ENCODE assay signal across 8 mouse cellular contexts in the genomic region with DNA sequence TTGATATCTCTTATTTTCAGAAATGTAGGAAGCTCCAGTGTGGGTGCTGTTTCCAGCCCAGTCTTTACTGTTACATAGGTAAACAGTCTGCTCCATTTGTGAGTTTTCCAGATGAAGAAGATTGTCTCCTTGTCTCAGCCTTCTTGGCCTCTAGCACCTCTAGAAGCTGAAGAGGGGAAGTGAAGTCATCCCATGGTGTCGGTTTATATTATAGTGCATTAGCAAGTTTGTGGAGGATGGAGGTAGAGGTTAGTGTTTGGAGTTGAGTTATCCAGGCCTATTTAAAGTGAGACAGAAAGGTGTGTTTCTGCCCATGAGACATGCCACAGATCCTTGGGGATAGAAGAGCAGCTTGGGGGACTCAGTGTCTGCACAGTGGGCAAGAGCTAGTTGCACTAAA. TPM values are rescaled to one million over a fixed set of nuclear protein-coding genes. Genes with fewer than 3 reads are reported as not detected.
DNase-seq lines count a peak whose midpoint lies in the region; ATAC-seq and TF ChIP-seq lines count a peak whose summit lies in the region.

No protein-coding gene starts in this region.

- peak overlapping the region; percentile 39 to 99 for H3K4me3 ChIP-seq in heart, embryonic 14.5 days (ENCODE audit: control insufficient read depth in 1 of 2, insufficient read depth in 1 of 2, low read depth in 1 of 2, low read length in 2 of 2)
- H3K4me3 ChIP-seq in G1E (ENCODE audit: low read depth, low read length) = peak overlapping the region; percentile 92
- H3K4me3 ChIP-seq in hindbrain, embryonic 13.5 days = peak overlapping the region; percentile 92
- peak overlapping the region; percentile 94 for H3K4me3 ChIP-seq in midbrain, embryonic 12.5 days

- peaks cover 21% of the 10 kb centered on the region for H3K36me3 ChIP-seq in heart, embryonic 14.5 days (ENCODE audit: control insufficient read depth, insufficient read depth, low read length)
- peaks cover 38% of the 10 kb centered on the region for H3K36me3 ChIP-seq in G1E (replicated peaks)
- H3K36me3 ChIP-seq in hindbrain, embryonic 13.5 days = peaks cover 17% of the 10 kb centered on the region
- H3K36me3 ChIP-seq in midbrain, embryonic 12.5 days = peaks cover 18% of the 10 kb centered on the region

- peak overlapping the region; percentile 61 for H3K4me2 ChIP-seq in heart, embryonic 14.5 days (ENCODE audit: low read length)
- peak overlapping the region; percentile 72 for H3K4me2 ChIP-seq in hindbrain, embryonic 13.5 days
- peak overlapping the region; percentile 63 for H3K4me2 ChIP-seq in midbrain, embryonic 12.5 days (replicated peaks)

- H3K9ac ChIP-seq in heart, embryonic 14.5 days (ENCODE audit: low read length) = peak overlapping the region; percentile 98
- H3K9ac ChIP-seq in hindbrain, embryonic 13.5 days = peak overlapping the region; percentile 64
- H3K9ac ChIP-seq in midbrain, embryonic 12.5 days (replicated peaks) = peak overlapping the region; percentile 90; the same call in 1 of the 2 replicates

- H3K9me3 ChIP-seq in heart, embryonic 14.5 days (ENCODE audit: control insufficient read depth, low read length) = no peaks in the 10 kb centered on the region
- H3K9me3 ChIP-seq in G1E (replicated peaks) = no peaks in the 10 kb centered on the region
- no peaks in the 10 kb centered on the region for H3K9me3 ChIP-seq in hindbrain, embryonic 13.5 days
- no peaks in the 10 kb centered on the region for H3K9me3 ChIP-seq in midbrain, embryonic 12.5 days

- intact Hi-C loops in heart, postnatal 25 days (cut with DNase I) = loop anchor here (5.0 kb wide), 1 partner anchor 66 kb away; no protein-coding TSS in a partner anchor

- no peak for TF ChIP-seq CTCF in G1E (IDR thresholded peaks at IDR 0.05; ENCODE audit: low read depth, low read length)

- peak overlapping the region; percentile 40 to 98; a peak in 3 of 4 replicates for H3K27ac ChIP-seq in heart, embryonic 14.5 days (replicated peaks in 1 of 2; ENCODE audit: control insufficient read depth in 1 of 2, insufficient read depth in 1 of 2, low read depth in 2 of 2, low read length in 2 of 2)
- no peak overlapping the region for H3K27ac ChIP-seq in hindbrain, embryonic 13.5 days
- H3K27ac ChIP-seq in midbrain, embryonic 12.5 days (replicated peaks) = no peak overlapping the region

- peaks cover 2 to 14% of the 10 kb centered on the region in 2 experiments for H3K4me1 ChIP-seq in heart, embryonic 14.5 days (ENCODE audit: control insufficient read depth in 2 of 2, insufficient read depth in 2 of 2, low read length in 2 of 2)
- H3K4me1 ChIP-seq in G1E (ENCODE audit: insufficient read depth, low read depth, low read length) = peaks cover 37% of the 10 kb centered on the region
- peaks cover 28% of the 10 kb centered on the region for H3K4me1 ChIP-seq in hindbrain, embryonic 13.5 days (replicated peaks)
- peaks cover 28% of the 10 kb centered on the region for H3K4me1 ChIP-seq in midbrain, embryonic 12.5 days

- ATAC-seq in heart, embryonic 14.5 days (ENCODE audit: insufficient number of reproducible peaks, insufficient read depth, low FRiP score, low read depth) = no peak
- no peak for ATAC-seq in G1E (ENCODE audit: extremely low read depth, insufficient number of reproducible peaks, low FRiP score, poor library complexity, severe bottlenecking)
- no peak for ATAC-seq in hindbrain, embryonic 13.5 days (ENCODE audit: low FRiP score)
- ATAC-seq in midbrain, embryonic 12.5 days (ENCODE audit: low FRiP score, low read depth) = no peak

- DNase-seq in heart, postnatal 25 days (ENCODE audit: low spot score) = no peak
- peak; percentile 13 for DNase-seq in G1E (ENCODE audit: low spot score)
- DNase-seq in right cerebral cortex, postnatal 25 days = no peak
- DNase-seq in kidney, postnatal 10 days = no peak
- no peak for DNase-seq in gastrocnemius, postnatal 10 days

- H3K27me3 ChIP-seq in heart, embryonic 14.5 days (ENCODE audit: control insufficient read depth, insufficient read depth, low read length) = no peaks in the 10 kb centered on the region
- no peaks in the 10 kb centered on the region for H3K27me3 ChIP-seq in G1E (ENCODE audit: insufficient read depth, low read length)
- no peaks in the 10 kb centered on the region for H3K27me3 ChIP-seq in hindbrain, embryonic 13.5 days
- H3K27me3 ChIP-seq in midbrain, embryonic 12.5 days = no peaks in the 10 kb centered on the region; the same call in 1 of the 2 replicates

- WGBS in heart, embryonic 14.5 days = 0% methylated on average over 1 of the region's 1 CpGs
- 25% methylated on average over 1 of the region's 1 CpGs for WGBS in hindbrain, embryonic 13.5 days
- WGBS in midbrain, embryonic 12.5 days = 35% methylated on average over 1 of the region's 1 CpGs

RNA-seq across cellular contexts. Expression of a gene that starts 1.7 kb away (rescaled TPM):
- polyA plus RNA-seq in heart, embryonic 14.5 days (2014; fragmentation: Nextera tagmentation; extraction: Ambion mirVana) = 27.4 and 28.1 TPM in 2 replicates
- 10 to 100 TPM; 39.7 to 52.2 TPM for total RNA-seq in heart, postnatal 25 days (2021)
- total RNA-seq in G1E (2014; fragmentation: Nextera tagmentation) = 99.3 and 116 TPM in 2 replicates
- total RNA-seq in G1E (2017) = 81.7 and 84.1 TPM in 2 replicates
- polyA plus RNA-seq in G1E (2012) = 5.4 and 7.4 TPM in 2 replicates
- 10.3 and 10.6 TPM in 2 replicates for polyA plus RNA-seq in hindbrain, embryonic 13.5 days (2015; fragmentation: Nextera tagmentation; extraction: Ambion mirVana)
- 18.9 and 20.9 TPM in 2 replicates for polyA plus RNA-seq in midbrain, embryonic 12.5 days (2016; fragmentation: Nextera tagmentation; extraction: Ambion mirVana)
- 10 to 100 TPM; 51.1 to 61.8 TPM for total RNA-seq in gastrocnemius, postnatal 10 days (2021)

Comparison
In these comparisons a context has a peak if more than half of its experiments do, and no peak if none do; other contexts are left out.
1. H3K27ac ChIP-seq: peak in heart, embryonic 14.5 days (2 of 2); none in hindbrain, embryonic 13.5 days (single experiment) and midbrain, embryonic 12.5 days (single experiment).
2. Peak in every context shown above with its lines, with median percentiles within 50 percentile points of each other: H3K4me2 ChIP-seq, H3K4me3 ChIP-seq and H3K9ac ChIP-seq.